Mouse (Mus musculus) liver, embryonic 14.5 days (tissue): ENCODE data around the gene Syt3. TPM values are rescaled to one million over a fixed set of nuclear protein-coding genes. Genes with fewer than 3 reads are reported as not detected.
A peak's percentile ranks its signal among the peaks of the same experiment; 100 is the strongest.

Source experiments
- ATAC-seq: fragments of 200-750 bp; cut with Nextera tagmentation; 2 replicates; pipeline ENCODE4 v1.8.0; 2017; ENCODE audit warnings: moderate number of reproducible peaks, mild to moderate bottlenecking, moderate library complexity; ENCODE audit not compliant: insufficient read depth
- DNase-seq, 3 experiments: peaks; one replicate each; pipeline ENCODE4 v3.0.0-alpha.2; 2012 to 2013; ENCODE audit warnings: low read depth in 3 of 3, low spot score in 3 of 3
- H3K27ac ChIP-seq: fragments of 300-500 bp; sonication (generic); 2 replicates; pipeline ENCODE4 v1.5.1; 2014; ENCODE audit warnings: moderate library complexity, mild to moderate bottlenecking, control low read depth, inconsistent platforms
- H3K27me3 ChIP-seq: fragments of 300-500 bp; sonication (generic); 2 replicates; pipeline ENCODE4 v1.6.1; 2014; ENCODE audit warnings: mild to moderate bottlenecking, low read length, moderate library complexity; ENCODE audit not compliant: control insufficient read depth, insufficient read depth
- H3K36me3 ChIP-seq: fragments of 300-500 bp; sonication (generic); replicated peaks from 2 replicates; pipeline ENCODE4 v1.6.1; 2014; ENCODE audit warnings: low read depth; ENCODE audit not compliant: control insufficient read depth, insufficient read depth
- H3K4me1 ChIP-seq, 2 experiments: fragments of 200-500 bp in 1 of 2; fragments of 300-500 bp in 1 of 2; sonication (generic) in 1 of 2; replicated peaks; 2 replicates each; pipeline ENCODE4 v1.6.1; 2012 to 2014; ENCODE audit warnings: antibody characterized with exemption in 1 of 2, inconsistent platforms in 1 of 2, low read length in 1 of 2; ENCODE audit not compliant: control insufficient read depth in 2 of 2, insufficient read depth in 2 of 2
- H3K4me2 ChIP-seq: fragments of 300-500 bp; sonication (generic); 2 replicates; pipeline ENCODE4 v1.6.1; 2014; ENCODE audit warnings: low read depth, mild to moderate bottlenecking, control low read depth, moderate library complexity
- H3K4me3 ChIP-seq, 2 experiments: fragments of 200-500 bp in 1 of 2; fragments of 300-500 bp in 1 of 2; sonication (generic) in 1 of 2; 2 replicates each; pipeline ENCODE4 v1.5.1; 2012 to 2014; ENCODE audit warnings: low read depth in 2 of 2, low read length in 2 of 2, mild to moderate bottlenecking in 2 of 2, control low read depth in 1 of 2, inconsistent platforms in 1 of 2, moderate library complexity in 1 of 2; ENCODE audit not compliant: insufficient read depth in 1 of 2
- H3K9ac ChIP-seq: fragments of 300-500 bp; sonication (generic); replicated peaks from 2 replicates; pipeline ENCODE4 v1.6.1; 2014; ENCODE audit warnings: mild to moderate bottlenecking, control low read depth, moderate library complexity
- H3K9me3 ChIP-seq: fragments of 300-500 bp; sonication (generic); 2 replicates; pipeline ENCODE4 v1.6.1; 2016; ENCODE audit warnings: low read length, mixed read lengths; ENCODE audit not compliant: control insufficient read depth
- CTCF ChIP-seq: IDR thresholded peaks from 2 replicates; pipeline ENCODE4 v1.5.1; 2016; ENCODE audit warnings: antibody characterized with exemption, low read depth, control low read depth
- EP300 ChIP-seq: IDR thresholded peaks from 2 replicates; pipeline ENCODE4 v1.6.1; 2016; ENCODE audit warnings: antibody characterized with exemption, low read depth
- WGBS: fragments of 180-500 bp; shearing (Covaris S2); extraction: QIAGEN DNeasy Blood & Tissue Kit; methylation state at CpG from one replicate; pipeline ENCODE4 v1.1.7; 2014; ENCODE audit not compliant: insufficient replicate concordance; 5-methylcytosine and 5-hydroxymethylcytosine counted together
- polyA plus RNA-seq, 2 experiments: library from polyadenylated mRNA; depleted of rRNA in 1 of 2; stranded (reverse) in 1 of 2; unstranded in 1 of 2; fragments of >200 nt; fragmentation: Nextera tagmentation in 1 of 2; extraction: Ambion mirVana in 1 of 2; gene quantifications; 2 replicates each; pipeline versions ENCODE4 v1.2.1 to v1.2.3; 2012 to 2014

The Syt3 gene
- polyA plus RNA-seq, 2 experiments = 0.02 TPM; not detected in 1

- DNase-seq (no peak), ATAC-seq (no peak)
- Histone ChIP-seq H3K9me3 (no peaks in the 10 kb centered on the region), H3K4me3 (no peak overlapping the region), H3K27ac (no peak overlapping the region), H3K4me1 (peaks cover 0 to 10% of the 10 kb centered on the region in 2 experiments; a peak in 3 of 4 replicates), H3K4me2 (no peak overlapping the region), H3K9ac (no peak overlapping the region), H3K36me3 (no peaks in the 10 kb centered on the region), H3K27me3 (no peaks in the 10 kb centered on the region)
- 65% methylated on average over 8 of the region's 8 CpGs for WGBS
- TF ChIP-seq EP300 = no peak
- TF ChIP-seq CTCF = no peak
Measured at GRCm38 (mm10) chr7:44372678-44373077, 11.2 kb upstream of the Syt3 start.

DNA sequence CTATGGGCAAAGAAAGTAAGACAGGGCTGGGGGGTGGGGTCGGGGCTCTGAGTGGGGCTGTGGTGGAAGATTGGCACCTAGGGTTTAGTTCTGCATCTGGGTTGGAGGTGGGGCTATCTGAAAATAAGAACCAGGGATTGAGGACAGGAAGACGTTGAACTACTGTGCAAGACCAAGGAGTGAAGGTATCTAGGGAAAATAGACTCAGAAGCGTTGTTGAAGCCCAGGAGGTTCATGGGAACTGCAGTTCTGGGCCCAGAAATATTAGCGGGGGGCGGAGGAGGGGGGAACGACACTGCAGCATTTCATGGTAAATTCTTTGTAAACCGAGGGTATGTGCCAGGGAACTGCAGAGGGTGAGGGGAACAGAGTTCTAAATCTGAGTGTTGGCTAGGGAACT, 10.4 kb upstream of the Syt3 start:
- Histone ChIP-seq H3K4me1 (peaks cover 0 to 10% of the 10 kb centered on the region in 2 experiments; a peak in 3 of 4 replicates), H3K36me3 (no peaks in the 10 kb centered on the region), H3K4me2 (peak overlapping the region; percentile 74), H3K27me3 (no peaks in the 10 kb centered on the region), H3K9me3 (no peaks in the 10 kb centered on the region), H3K27ac (no peak overlapping the region), H3K9ac (no peak overlapping the region), H3K4me3 (peak overlapping the region; percentile 50 to 59)
- 6% methylated on average over 7 of the region's 7 CpGs for WGBS
- no peak for TF ChIP-seq CTCF
- no peak for TF ChIP-seq EP300
- no peak for ATAC-seq
- DNase-seq = no peak

- Histone ChIP-seq H3K27ac (no peak overlapping the region), H3K4me3 (peak overlapping the region; percentile 59 to 62), H3K4me1 (peaks cover 0 to 10% of the 10 kb centered on the region in 2 experiments; a peak in 3 of 4 replicates), H3K9ac (peak overlapping the region; percentile 62), H3K9me3 (no peaks in the 10 kb centered on the region), H3K36me3 (no peaks in the 10 kb centered on the region), H3K27me3 (no peaks in the 10 kb centered on the region), H3K4me2 (peak overlapping the region; percentile 74)
- ATAC-seq (peak; percentile 84), DNase-seq (peak; percentile 60 to 67 (median 62))
- 0% methylated on average over 19 of the region's 19 CpGs for WGBS
- TF ChIP-seq CTCF = no peak
- TF ChIP-seq EP300 = no peak
Measured at GRCm38 (mm10) chr7:44373889-44374652, 9.8 kb upstream of the Syt3 start.

DNA sequence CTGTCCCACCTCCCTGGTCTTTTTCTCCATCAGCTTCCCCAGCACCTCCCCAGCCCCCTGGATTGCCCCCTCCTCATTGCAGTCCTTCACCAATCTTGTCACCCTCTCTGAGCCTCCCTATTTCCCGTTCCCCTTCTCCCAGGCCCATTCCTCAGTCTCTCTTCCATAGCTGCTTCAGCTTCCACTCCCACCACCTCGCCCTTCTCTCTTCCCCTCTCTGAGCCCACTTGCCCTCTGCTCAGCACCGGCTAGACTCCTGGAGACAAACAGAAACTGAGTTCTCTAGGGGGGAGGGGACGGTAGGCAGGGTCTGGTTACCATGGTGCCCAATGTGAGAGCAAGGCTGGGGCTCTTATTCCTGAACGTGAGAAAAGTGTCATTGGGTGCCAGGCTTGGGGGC, 9.1 kb upstream of the Syt3 start:
- Histone ChIP-seq H3K9ac (no peak overlapping the region; the same call in 1 of the 2 replicates), H3K4me3 (peak overlapping the region; percentile 59 to 62; a peak in 3 of 4 replicates)

GRCm38 (mm10) chr7:44375207-44375606, 8.7 kb upstream of the Syt3 start:
- Histone ChIP-seq H3K9ac (no peak overlapping the region; the same call in 1 of the 2 replicates), H3K27me3 (no peaks in the 10 kb centered on the region), H3K4me1 (peaks cover 0 to 10% of the 10 kb centered on the region in 2 experiments; a peak in 3 of 4 replicates), H3K4me3 (no peak overlapping the region), H3K36me3 (no peaks in the 10 kb centered on the region), H3K9me3 (no peaks in the 10 kb centered on the region), H3K4me2 (peak overlapping the region; percentile 74), H3K27ac (no peak overlapping the region)
- ATAC-seq = no peak
- TF ChIP-seq EP300 (no peak), CTCF (no peak)
- DNase-seq = no peak
- 30% methylated on average over 10 of the region's 10 CpGs for WGBS

More for the DNA sequence above, 9.1 kb upstream of the Syt3 start:
- ATAC-seq (no peak), DNase-seq (no peak)
- TF ChIP-seq CTCF (no peak), EP300 (no peak)
- H3K4me2 ChIP-seq = peak overlapping the region; percentile 74
- H3K4me1 ChIP-seq = peaks cover 0 to 10% of the 10 kb centered on the region in 2 experiments; a peak in 3 of 4 replicates
- no peak overlapping the region for H3K27ac ChIP-seq
- no peaks in the 10 kb centered on the region for H3K27me3 ChIP-seq
- WGBS = 9% methylated on average over 5 of the region's 5 CpGs
- H3K9me3 ChIP-seq = no peaks in the 10 kb centered on the region
- no peaks in the 10 kb centered on the region for H3K36me3 ChIP-seq
